Mouse (Mus musculus): ENCODE measurements around the gene Frmpd3.

DNA sequence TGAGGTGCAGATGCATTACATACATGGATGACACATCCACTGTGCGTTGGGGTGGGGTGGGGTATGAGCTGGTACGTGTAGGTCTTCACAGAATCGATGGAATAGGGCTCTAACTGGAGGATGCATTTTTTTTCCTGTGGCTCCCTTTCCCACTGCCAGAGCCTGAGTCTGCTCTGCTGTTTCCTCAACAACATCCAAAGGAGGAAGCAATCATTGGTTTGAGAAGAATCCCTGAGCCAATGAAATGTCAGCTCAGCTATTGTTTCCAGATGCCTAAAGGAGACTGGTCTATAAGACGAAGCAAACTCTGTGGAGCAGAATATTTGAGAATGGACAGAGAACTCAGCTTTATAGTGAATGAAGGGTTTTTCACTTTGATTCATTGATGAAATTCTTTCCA is 38.3 kb upstream of the Frmpd3 start:
- no peak for TF ChIP-seq POLR2A (IDR thresholded peaks at IDR 0.05; ENCODE audit: low read depth, low read length)
- no peak for TF ChIP-seq CTCF (conservative IDR thresholded peaks at IDR 0.05; ENCODE audit: insufficient read depth, insufficient read length, low read depth, low read length)
